Mouse (Mus musculus): ENCODE data around the gene Tmem182.

DNA sequence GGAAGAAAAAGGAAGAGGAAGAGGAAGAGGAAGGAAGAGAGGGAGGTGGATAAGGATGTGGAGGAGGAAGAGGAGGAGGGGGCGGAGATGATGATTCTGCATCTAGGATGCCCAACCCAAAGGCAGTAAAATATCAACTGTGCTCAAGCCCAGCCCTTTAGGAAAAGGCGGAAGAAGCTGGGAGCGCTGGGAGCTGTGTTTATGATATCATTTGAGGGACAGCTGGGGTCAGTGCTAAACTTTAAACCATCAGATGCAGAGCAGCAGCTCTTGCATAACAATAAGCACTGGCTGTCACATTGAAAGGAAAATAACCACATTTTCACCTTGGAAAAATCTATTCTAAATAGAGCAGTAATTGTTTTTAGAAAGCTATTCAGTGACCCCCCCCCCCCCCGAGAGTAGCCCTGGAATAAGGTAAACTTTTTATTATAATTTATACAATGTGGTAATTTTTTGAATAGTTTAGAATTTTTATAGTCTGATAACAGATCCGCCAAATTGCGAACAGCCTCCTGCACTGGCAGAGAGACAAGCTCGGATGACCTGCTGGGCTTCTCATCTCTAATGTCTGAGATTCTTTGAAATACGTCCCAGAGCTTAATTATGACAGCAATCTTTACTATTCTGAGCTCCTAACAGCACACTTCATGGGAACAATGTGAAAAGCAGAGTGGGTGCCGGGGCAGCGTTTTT is 68.5 kb downstream of the Tmem182 start:
- TF ChIP-seq MAFK (IDR thresholded peaks at IDR 0.05; ENCODE audit: insufficient read depth, low read depth, low read length) (no peak), HCFC1 (IDR thresholded peaks at IDR 0.05; ENCODE audit: borderline replicate concordance, insufficient read depth, low read length) (no peak)

All from ES-E14 (cell line).